Mouse (Mus musculus) heart, adult 2 months (tissue): ENCODE results near the gene Gm12695. TPM values are rescaled to one million over a fixed set of nuclear protein-coding genes. Genes with fewer than 3 reads are reported as not detected.

ENCODE experiments used
- DNase-seq, 2 experiments: peaks; one replicate each; pipeline ENCODE4 v3.0.0; 2021
- H3K27ac ChIP-seq: fragments of 200-600 bp; 2 replicates; pipeline ENCODE4 v1.8.1; 2022
- H3K27me3 ChIP-seq: fragments of 200-500 bp; 2 replicates; pipeline ENCODE4 v1.6.1; 2012; ENCODE audit warnings: mild to moderate bottlenecking, low read length, inconsistent platforms, mixed read lengths; ENCODE audit not compliant: control insufficient read depth, insufficient read depth
- H3K36me3 ChIP-seq: fragments of 200-500 bp; 2 replicates; pipeline ENCODE4 v1.6.1; 2012; ENCODE audit warnings: low read length, inconsistent platforms; ENCODE audit not compliant: control insufficient read depth, insufficient read depth
- H3K4me1 ChIP-seq: fragments of 200-500 bp; 2 replicates; pipeline ENCODE4 v1.6.1; 2011; ENCODE audit warnings: low read length; ENCODE audit not compliant: control insufficient read depth, insufficient read depth
- H3K4me3 ChIP-seq: fragments of 200-600 bp; 2 replicates; pipeline ENCODE4 v1.8.1; 2022
- H3K79me2 ChIP-seq: fragments of 200-500 bp; replicated peaks from 2 replicates; pipeline ENCODE4 v1.6.1; 2012; ENCODE audit warnings: mild to moderate bottlenecking, inconsistent platforms, low read length, moderate library complexity, mixed read lengths; ENCODE audit not compliant: control insufficient read depth, insufficient read depth
- H3K9ac ChIP-seq: fragments of 200-500 bp; 2 replicates; pipeline ENCODE4 v1.6.1; 2012; ENCODE audit warnings: low read depth, mild to moderate bottlenecking, control low read depth, inconsistent platforms, low read length, mixed read lengths
- CTCF ChIP-seq: fragments of 200-600 bp; IDR thresholded peaks from 2 replicates; pipeline ENCODE4 v1.8.1; 2022; ENCODE audit warnings: antibody characterized with exemption, mild to moderate bottlenecking, moderate library complexity
- EP300 ChIP-seq: fragments of 200-500 bp; IDR thresholded peaks from 2 replicates; pipeline ENCODE4 v1.6.1; 2011; ENCODE audit warnings: low read depth, low read length, control low read depth; ENCODE audit not compliant: insufficient read depth
- POLR2A ChIP-seq: fragments of 200-500 bp; IDR thresholded peaks from 2 replicates; pipeline ENCODE4 v1.6.1; 2011; ENCODE audit warnings: mild to moderate bottlenecking, low read depth, low read length, control low read depth; ENCODE audit not compliant: insufficient read depth
- WGBS: fragments of 180-500 bp; shearing (Covaris S2); methylation state at CpG from one replicate; pipeline ENCODE4 v1.1.7; 2018; 5-methylcytosine and 5-hydroxymethylcytosine counted together
- intact Hi-C: fragments of 180-260 bp; cut with DNase I; formaldehyde crosslinking; loops from one replicate; pipeline ENCODE4 v1.15.1; 2025
- polyA plus RNA-seq: library from polyadenylated mRNA; depleted of rRNA; stranded (reverse); fragments of >200 nt; gene quantifications from 2 replicates; pipeline ENCODE4 v1.2.3, GENCODE M21; 2012
- total RNA-seq, 2 experiments: library from RNA; stranded (reverse); gene quantifications; 2 replicates each; pipeline ENCODE4 v1.2.3; 2021

Gm12695 gene
- total and polyA plus RNA-seq, 3 experiments = 0.08 TPM; not detected in 2

DNA sequence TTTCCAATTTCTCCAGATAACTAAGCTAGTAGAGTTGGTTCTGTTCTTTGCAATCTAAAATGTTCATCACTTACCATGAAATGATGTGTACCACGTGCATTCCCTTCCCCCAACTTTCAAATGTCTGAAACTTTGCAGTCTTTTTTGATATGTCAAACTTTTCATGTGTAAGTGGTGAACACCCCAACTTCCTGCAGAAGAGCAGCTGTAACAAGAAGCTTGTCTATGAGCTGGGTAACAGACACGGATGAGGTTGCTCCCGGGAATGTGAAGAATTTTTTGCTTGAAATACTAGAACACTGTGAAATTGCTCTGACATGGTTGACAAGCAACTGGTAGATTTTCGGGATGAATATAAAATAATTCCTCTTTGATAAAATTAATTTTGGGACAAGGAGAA lies 55.7 kb downstream of the Gm12695 start:
- Histone ChIP-seq H3K4me1 (no peaks in the 10 kb centered on the region), H3K4me3 (no peak overlapping the region), H3K9ac (no peak overlapping the region), H3K79me2 (no peaks in the 10 kb centered on the region), H3K36me3 (no peaks in the 10 kb centered on the region), H3K27ac (no peak overlapping the region), H3K27me3 (no peaks in the 10 kb centered on the region)
- WGBS = 52% methylated on average over 4 of the region's 4 CpGs
- intact Hi-C loops = no loop called here
- TF ChIP-seq POLR2A = no peak
- TF ChIP-seq EP300 = no peak
- TF ChIP-seq CTCF = no peak
- DNase-seq = no peak

DNA sequence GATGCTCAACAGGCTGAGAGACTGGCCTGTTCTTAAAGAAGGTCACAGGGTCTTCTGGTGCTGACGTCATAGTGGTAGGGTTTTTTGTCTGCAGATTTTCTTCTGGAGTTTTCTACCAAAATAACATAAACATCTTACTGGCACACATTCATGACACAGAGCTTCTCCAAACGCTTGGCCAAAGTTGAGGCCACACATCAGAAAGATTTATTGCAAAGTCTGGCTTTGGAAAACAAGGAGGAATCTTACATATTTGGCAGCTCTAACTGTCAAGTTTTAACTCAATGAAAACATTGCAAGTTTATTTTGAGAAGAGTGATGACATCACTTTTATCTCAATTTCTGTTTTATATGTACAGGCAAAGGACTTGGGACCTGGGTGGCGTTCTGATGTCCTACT lies 56.8 kb downstream of the Gm12695 start:
- 56% methylated on average over 3 of the region's 3 CpGs for WGBS
- Histone ChIP-seq H3K27me3 (no peaks in the 10 kb centered on the region), H3K79me2 (no peaks in the 10 kb centered on the region), H3K36me3 (no peaks in the 10 kb centered on the region), H3K9ac (no peak overlapping the region), H3K27ac (no peak overlapping the region), H3K4me3 (no peak overlapping the region), H3K4me1 (no peaks in the 10 kb centered on the region)
- no peak for DNase-seq
- intact Hi-C loops = no loop called here
- TF ChIP-seq CTCF = no peak
- no peak for TF ChIP-seq EP300
- no peak for TF ChIP-seq POLR2A

DNA sequence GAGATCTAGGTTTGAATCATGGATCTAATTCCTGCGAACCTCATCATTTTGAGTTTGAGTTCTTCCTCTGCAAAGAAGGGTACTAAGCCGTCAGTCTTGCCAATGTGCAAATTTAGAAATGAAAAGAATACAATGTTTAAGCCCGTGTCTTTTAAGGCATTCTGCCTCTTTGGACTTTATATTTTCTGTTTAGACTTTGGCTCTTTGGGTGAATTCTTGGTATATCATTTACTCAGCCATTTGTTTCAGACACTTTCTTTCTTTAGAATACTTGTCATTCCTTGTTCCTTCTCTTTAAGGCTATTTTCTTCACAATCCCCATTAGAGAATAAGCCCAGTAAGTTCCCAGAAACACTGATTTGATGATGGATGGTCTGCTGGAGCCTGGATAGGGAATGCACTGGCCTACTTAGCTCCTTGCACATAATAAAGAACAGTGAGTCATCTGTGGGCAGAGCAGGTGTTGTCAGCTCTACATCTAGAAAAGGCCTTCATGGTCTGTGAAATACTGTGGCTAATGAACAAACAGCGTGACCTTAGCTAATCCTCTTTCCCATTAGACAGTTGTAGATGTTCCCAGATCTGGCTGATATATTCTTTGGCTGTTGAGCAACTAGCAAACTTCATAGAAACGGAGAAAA lies 59.5 kb downstream of the Gm12695 start:
- H3K27me3 ChIP-seq = no peaks in the 10 kb centered on the region
- 74% methylated on average over 5 of the region's 5 CpGs for WGBS
- intact Hi-C loops = no loop called here
- no peak overlapping the region for H3K27ac ChIP-seq
- no peaks in the 10 kb centered on the region for H3K79me2 ChIP-seq
- H3K36me3 ChIP-seq = no peaks in the 10 kb centered on the region
- DNase-seq = no peak
- H3K9ac ChIP-seq = no peak overlapping the region
- TF ChIP-seq EP300 (no peak), POLR2A (no peak), CTCF (no peak)
- no peak overlapping the region for H3K4me3 ChIP-seq
- no peaks in the 10 kb centered on the region for H3K4me1 ChIP-seq

DNA sequence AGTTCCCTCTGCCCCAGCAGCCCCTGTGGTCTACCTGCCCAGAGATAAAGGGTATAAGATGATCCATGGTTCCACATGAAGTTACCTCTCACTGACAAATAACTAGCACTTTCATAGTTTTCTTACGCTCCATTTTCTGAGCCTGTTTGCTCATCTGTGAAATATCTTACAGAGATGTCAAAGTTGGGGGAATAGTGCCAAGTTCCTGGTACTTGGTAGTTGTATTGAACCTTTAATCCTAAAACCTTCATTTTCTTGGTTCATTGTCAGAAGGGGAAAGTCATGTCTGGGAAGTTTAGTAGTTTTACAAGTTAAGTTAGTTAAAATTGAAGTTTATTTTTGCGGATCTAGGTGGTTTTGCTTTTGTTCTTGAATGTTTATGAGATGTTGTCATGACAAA lies 62.7 kb downstream of the Gm12695 start:
- no peak for DNase-seq
- intact Hi-C loops = no loop called here
- WGBS = 81% methylated on average over 2 of the region's 2 CpGs
- no peak overlapping the region for H3K9ac ChIP-seq
- no peak overlapping the region for H3K4me3 ChIP-seq
- TF ChIP-seq POLR2A (no peak), CTCF (no peak), EP300 (no peak)
- H3K36me3 ChIP-seq = no peaks in the 10 kb centered on the region
- no peaks in the 10 kb centered on the region for H3K79me2 ChIP-seq
- H3K27ac ChIP-seq = no peak overlapping the region
- H3K27me3 ChIP-seq = no peaks in the 10 kb centered on the region
- H3K4me1 ChIP-seq = no peaks in the 10 kb centered on the region

DNA sequence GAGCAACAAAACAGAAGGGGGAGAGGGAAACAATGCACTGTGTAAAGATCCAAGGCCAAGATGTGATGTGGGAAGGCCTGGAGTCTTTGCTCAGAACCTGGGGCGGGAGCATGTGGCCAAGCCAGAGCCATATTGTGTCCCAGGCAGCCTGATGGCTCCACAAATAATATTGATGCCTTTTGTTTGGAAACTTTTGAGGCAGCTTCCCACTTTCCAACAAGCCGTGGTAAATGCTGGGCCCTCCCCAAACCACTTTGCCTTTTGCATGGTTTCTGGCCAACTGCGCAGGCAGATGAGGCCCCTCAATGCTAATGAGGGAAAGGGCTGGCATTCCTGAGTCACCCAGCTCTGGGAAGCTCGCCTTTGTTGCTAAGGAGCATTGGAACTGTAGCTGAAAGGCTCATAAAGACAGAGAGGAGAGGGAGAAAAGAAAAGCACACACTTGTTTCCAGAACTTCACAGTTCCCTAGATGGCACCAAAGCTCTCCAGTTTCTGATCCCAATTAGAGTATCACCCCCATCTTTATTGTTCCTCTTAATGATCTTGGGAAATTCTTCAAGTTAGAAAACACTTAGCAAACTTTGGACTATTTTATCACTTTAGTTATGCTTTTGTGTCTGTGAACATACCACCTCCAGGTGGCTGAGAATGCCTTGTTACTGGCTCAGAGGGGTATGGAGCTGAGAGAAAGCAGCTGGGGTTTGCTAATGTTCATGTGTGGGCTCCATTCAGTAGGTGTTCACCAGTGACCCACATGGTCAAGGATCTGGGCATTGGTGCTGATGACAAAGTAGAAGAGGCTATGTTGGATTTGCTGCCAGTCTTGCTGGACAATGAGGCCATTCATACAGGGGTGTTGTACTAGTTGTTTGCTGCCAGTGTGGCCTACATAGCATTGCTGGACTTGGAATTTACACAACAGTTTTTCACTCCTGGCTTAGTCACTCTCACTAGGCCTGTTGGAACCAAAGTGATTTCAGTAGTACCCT lies 65.7 kb downstream of the Gm12695 start:
- 61% methylated on average over 4 of the region's 4 CpGs for WGBS
- H3K27ac ChIP-seq = no peak overlapping the region
- intact Hi-C loops = no loop called here

DNA sequence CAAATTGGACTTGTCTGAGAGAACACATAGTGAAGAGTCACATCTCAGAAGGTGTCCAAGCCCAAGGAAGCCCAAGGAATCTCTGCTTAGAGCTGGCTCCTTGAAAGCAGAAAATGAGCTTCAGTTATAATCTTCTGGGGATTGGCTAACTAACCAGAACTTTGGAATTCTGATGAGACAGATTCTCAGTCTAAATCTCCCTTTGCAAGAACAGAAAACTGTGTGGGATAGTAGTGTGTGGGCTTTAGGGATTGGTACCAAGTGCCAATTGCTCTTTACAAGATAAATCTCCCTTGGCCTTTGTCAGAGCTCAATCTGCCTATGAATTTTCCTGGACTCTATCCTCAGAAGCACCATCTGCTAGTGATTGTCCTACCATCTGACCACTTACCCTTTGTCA lies 66.5 kb downstream of the Gm12695 start:
- intact Hi-C loops = no loop called here
- TF ChIP-seq CTCF = no peak
- TF ChIP-seq POLR2A = no peak
- no peak for TF ChIP-seq EP300
- no peak overlapping the region for H3K27ac ChIP-seq

More for the DNA sequence above, 65.7 kb downstream of the Gm12695 start:
- Histone ChIP-seq H3K9ac (no peak overlapping the region), H3K79me2 (no peaks in the 10 kb centered on the region), H3K4me3 (no peak overlapping the region), H3K27me3 (no peaks in the 10 kb centered on the region), H3K36me3 (no peaks in the 10 kb centered on the region), H3K4me1 (no peaks in the 10 kb centered on the region)
- TF ChIP-seq CTCF (no peak), POLR2A (no peak), EP300 (no peak)
- no peak for DNase-seq

More for the DNA sequence above, 66.5 kb downstream of the Gm12695 start:
- no peak for DNase-seq
- no peak overlapping the region for H3K9ac ChIP-seq
- no peak overlapping the region for H3K4me3 ChIP-seq
- H3K4me1 ChIP-seq = no peaks in the 10 kb centered on the region
- H3K79me2 ChIP-seq = no peaks in the 10 kb centered on the region
- H3K27me3 ChIP-seq = no peaks in the 10 kb centered on the region
- H3K36me3 ChIP-seq = no peaks in the 10 kb centered on the region
